Mouse (Mus musculus): Measurements from ENCODE around the gene Haus6.

DNA sequence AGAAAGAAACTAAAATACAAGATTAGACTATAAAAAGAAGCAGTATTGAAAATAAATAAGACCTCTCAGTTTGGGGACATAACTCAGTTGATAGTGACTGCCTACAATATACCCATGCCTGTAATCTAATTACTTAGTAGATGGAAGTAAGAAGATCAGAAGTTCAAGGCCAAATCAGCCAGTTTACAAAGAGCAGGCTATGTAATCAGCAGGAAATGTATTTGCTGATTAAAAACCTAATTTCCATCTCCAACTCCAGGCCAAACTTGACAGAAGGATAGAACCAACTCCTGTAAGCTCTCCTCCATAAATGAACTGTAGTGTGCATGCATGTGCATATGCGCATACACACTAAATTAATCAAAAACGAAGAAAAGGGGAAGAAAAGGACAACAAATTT lies 20.6 kb downstream of the Haus6 start:
- no peak for TF ChIP-seq CTCF (IDR thresholded peaks at IDR 0.05; ENCODE audit: borderline replicate concordance, insufficient read depth, low read length)
- no peak for TF ChIP-seq POLR2A (IDR thresholded peaks at IDR 0.05; ENCODE audit: low read depth, low read length)

Measured in embryonic fibroblast, embryonic 13.5 days (primary cell).